ENCODE assay signal across 8 mouse cellular contexts in the genomic region with DNA sequence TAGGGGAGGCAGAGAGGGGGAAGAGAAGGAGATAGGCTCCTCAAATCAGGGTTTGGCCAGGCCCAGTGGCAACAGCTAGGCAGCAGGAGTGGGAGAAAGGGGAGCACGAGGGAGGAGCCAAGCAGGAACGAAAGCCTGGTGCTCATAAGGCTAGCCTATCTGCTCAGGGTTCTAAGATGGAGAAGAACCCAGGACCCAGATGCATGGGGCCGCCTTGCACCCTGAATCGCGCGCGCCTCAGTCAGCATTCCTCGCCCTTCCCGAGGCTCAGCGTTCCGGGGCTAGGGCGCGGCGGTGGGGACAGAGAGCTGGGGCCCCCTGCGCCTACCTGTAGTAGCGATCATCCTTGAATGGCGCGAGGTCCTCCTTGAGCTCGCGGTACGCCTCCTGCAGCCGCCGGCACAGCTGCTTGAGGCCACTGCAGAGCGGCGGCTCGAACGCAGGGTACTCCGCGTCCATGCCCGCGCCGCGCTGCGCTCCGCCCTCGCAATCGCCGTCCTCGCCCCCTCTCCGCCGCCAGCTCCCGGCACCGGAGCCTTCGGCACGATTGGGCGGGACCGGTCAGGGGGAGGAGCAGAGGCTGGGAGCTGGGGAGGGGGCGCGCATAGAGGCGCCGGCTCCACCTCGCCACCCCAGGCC.
DNase-seq lines count a peak whose midpoint lies in the region; ATAC-seq and TF ChIP-seq lines count a peak whose summit lies in the region.
"Not testable (repeated sequence)": the region's sequence is repeated elsewhere in the genome, so short reads cannot be mapped to it uniquely, and the experiment has no call there.

No protein-coding gene starts in this region.

- intact Hi-C loops in left cerebral cortex, postnatal 4 days (cut with DNase I) = not testable (repeated sequence)

- ATAC-seq in heart, embryonic 14.5 days (ENCODE audit: insufficient number of reproducible peaks, insufficient read depth, low FRiP score, low read depth) = not testable (repeated sequence)
- peak; percentile 71 for ATAC-seq in kidney, embryonic 14.5 days (ENCODE audit: low FRiP score, low TSS enrichment)
- peak; percentile 21; the same call in 1 of the 2 replicates for ATAC-seq in lung, postnatal 0 days

- peaks cover 18% of the 10 kb centered on the region for H3K27me3 ChIP-seq in forebrain, embryonic 10.5 days (ENCODE audit: poor library complexity, severe bottlenecking)
- not testable (repeated sequence) for H3K27me3 ChIP-seq in heart, embryonic 14.5 days (ENCODE audit: control insufficient read depth, insufficient read depth, low read length); kidney, embryonic 14.5 days (ENCODE audit: control insufficient read depth, insufficient read depth, low read length); lung, postnatal 0 days (replicated peaks; ENCODE audit: insufficient read depth, low read length)

- H3K4me1 ChIP-seq in forebrain, embryonic 10.5 days; heart, embryonic 14.5 days (ENCODE audit: control insufficient read depth in 2 of 2, insufficient read depth in 2 of 2, low read length in 2 of 2); kidney, embryonic 14.5 days (ENCODE audit: control insufficient read depth, insufficient read depth, low read length); lung, postnatal 0 days (ENCODE audit: insufficient read depth, low read depth, low read length): not testable (repeated sequence)

- H3K9ac ChIP-seq in heart, embryonic 14.5 days (ENCODE audit: low read length); kidney, embryonic 14.5 days (ENCODE audit: low read depth, low read length); lung, postnatal 0 days (replicated peaks; ENCODE audit: low read depth): not testable (repeated sequence)

- H3K4me2 ChIP-seq in heart, embryonic 14.5 days (ENCODE audit: low read length) = peak overlapping the region; percentile 25; the same call in 1 of the 2 replicates
- peak overlapping the region; percentile 36 for H3K4me2 ChIP-seq in kidney, embryonic 14.5 days (replicated peaks; ENCODE audit: low read depth, low read length)
- not testable (repeated sequence) for H3K4me2 ChIP-seq in lung, postnatal 0 days (replicated peaks; ENCODE audit: low read depth, low read length)

- peak; percentile 73 to 75 for DNase-seq in cerebellum, adult 18-20 months
- DNase-seq in forebrain, embryonic 10.5 days (ENCODE audit: extremely low spot score, low spot score) = peak; percentile 15
- DNase-seq in left cerebral cortex, postnatal 4 days = peak; percentile 31
- not testable (repeated sequence) for DNase-seq in lung, postnatal 0 days (ENCODE audit: low spot score)
- DNase-seq in retina, embryonic 14.5 days (ENCODE audit: low spot score) = peak; percentile 1
- DNase-seq in thymus, postnatal 4 days = peak; percentile 32

- not testable (repeated sequence) for TF ChIP-seq CTCF in lung, postnatal 0 days (IDR thresholded peaks at IDR 0.05)

- not testable (repeated sequence) for H3K36me3 ChIP-seq in forebrain, embryonic 10.5 days (replicated peaks); heart, embryonic 14.5 days (ENCODE audit: control insufficient read depth, insufficient read depth, low read length); kidney, embryonic 14.5 days (ENCODE audit: control insufficient read depth, insufficient read depth, low read length); lung, postnatal 0 days (ENCODE audit: insufficient read depth, low read length)

- peak overlapping the region; percentile 47 for H3K4me3 ChIP-seq in forebrain, embryonic 10.5 days
- not testable (repeated sequence) for H3K4me3 ChIP-seq in heart, embryonic 14.5 days (ENCODE audit: control insufficient read depth in 1 of 2, insufficient read depth in 1 of 2, low read depth in 1 of 2, low read length in 2 of 2); lung, postnatal 0 days (ENCODE audit: low read depth, low read length)
- peak overlapping the region; percentile 14; the same call in 1 of the 2 replicates for H3K4me3 ChIP-seq in kidney, embryonic 14.5 days (ENCODE audit: low read length)

- H3K27ac ChIP-seq in forebrain, embryonic 10.5 days; heart, embryonic 14.5 days (replicated peaks in 1 of 2; ENCODE audit: control insufficient read depth in 1 of 2, insufficient read depth in 1 of 2, low read depth in 2 of 2, low read length in 2 of 2); kidney, embryonic 14.5 days (ENCODE audit: low read depth, low read length); lung, postnatal 0 days (ENCODE audit: low read length): not testable (repeated sequence)

- WGBS in forebrain, embryonic 10.5 days = 0% methylated on average over 23 of the region's 52 CpGs
- WGBS in heart, embryonic 14.5 days = 0% methylated on average over 16 of the region's 52 CpGs
- 1% methylated on average over 20 of the region's 52 CpGs for WGBS in kidney, embryonic 14.5 days
- WGBS in lung, postnatal 0 days = 4% methylated on average over 19 of the region's 52 CpGs

- TF ChIP-seq EP300 in lung, postnatal 0 days (IDR thresholded peaks at IDR 0.05) = not testable (repeated sequence)

- H3K9me3 ChIP-seq in forebrain, embryonic 10.5 days; heart, embryonic 14.5 days (ENCODE audit: control insufficient read depth, low read length); kidney, embryonic 14.5 days (ENCODE audit: control insufficient read depth, low read length); lung, postnatal 0 days (ENCODE audit: low read length): not testable (repeated sequence)
